Mouse (Mus musculus): Measurements from ENCODE around the gene Spred2.
"Not testable (repeated sequence)": the region's sequence is repeated elsewhere in the genome, so short reads cannot be mapped to it uniquely, and the experiment has no call there.

Gene Spred2

GRCm38 (mm10) chr11:20025899-20026298, 101.7 kb downstream of the Spred2 start:
- peak; percentile 56 for DNase-seq

- peak; percentile 60 for DNase-seq
Observed at GRCm38 (mm10) chr11:20027719-20028118, 103.5 kb downstream of the Spred2 start.

GRCm38 (mm10) chr11:20028396-20028795, 104.2 kb downstream of the Spred2 start:
- DNase-seq = no peak

GRCm38 (mm10) chr11:20029014-20029413, 104.8 kb downstream of the Spred2 start:
- DNase-seq = no peak

GRCm38 (mm10) chr11:20030973-20031372, 106.8 kb downstream of the Spred2 start:
- not testable (repeated sequence) for DNase-seq

- DNase-seq = peak; percentile 53
Observed at GRCm38 (mm10) chr11:20031536-20031935, 107.4 kb downstream of the Spred2 start.

GRCm38 (mm10) chr11:20033541-20034160, 109.5 kb downstream of the Spred2 start:
- peak; percentile 27 for DNase-seq

GRCm38 (mm10) chr11:20034337-20034947, 110.3 kb downstream of the Spred2 start:
- no peak for DNase-seq

GRCm38 (mm10) chr11:20035343-20035928, 111.3 kb downstream of the Spred2 start:
- no peak for DNase-seq

- DNase-seq = no peak
Observed at GRCm38 (mm10) chr11:20035972-20036371, 111.8 kb downstream of the Spred2 start.

GRCm38 (mm10) chr11:20037739-20038138, 113.6 kb downstream of the Spred2 start:
- no peak for DNase-seq

GRCm38 (mm10) chr11:20038723-20039122, 114.5 kb downstream of the Spred2 start:
- no peak for DNase-seq

- DNase-seq = peak; percentile 22
Observed at GRCm38 (mm10) chr11:20041164-20041920, 117.2 kb downstream of the Spred2 start.

- no peak for DNase-seq
Observed at GRCm38 (mm10) chr11:20042106-20042505, 117.9 kb downstream of the Spred2 start.

- no peak for DNase-seq
Observed at GRCm38 (mm10) chr11:20043256-20043655, 119.1 kb downstream of the Spred2 start.

GRCm38 (mm10) chr11:20045586-20045985, 121.4 kb downstream of the Spred2 start:
- DNase-seq = no peak

GRCm38 (mm10) chr11:20052814-20053536, 128.8 kb downstream of the Spred2 start:
- DNase-seq = no peak

- DNase-seq = no peak
Observed at GRCm38 (mm10) chr11:20053951-20054350, 129.8 kb downstream of the Spred2 start.

GRCm38 (mm10) chr11:20054617-20055016, 130.4 kb downstream of the Spred2 start:
- DNase-seq = no peak

- no peak for DNase-seq
Observed at GRCm38 (mm10) chr11:20056168-20056567, 132.0 kb downstream of the Spred2 start.

GRCm38 (mm10) chr11:20057429-20057828, 133.3 kb downstream of the Spred2 start:
- DNase-seq = no peak

GRCm38 (mm10) chr11:20059736-20060135, 135.6 kb downstream of the Spred2 start:
- DNase-seq = no peak

- DNase-seq = not testable (repeated sequence)
Observed at GRCm38 (mm10) chr11:20062801-20063200, 138.6 kb downstream of the Spred2 start.

Data from kidney, adult 9 months (tissue).